Mouse (Mus musculus): ENCODE results near the gene Hectd2. TPM values are rescaled to one million over a fixed set of nuclear protein-coding genes. Genes with fewer than 3 reads are reported as not detected.

The Hectd2 gene
- polyA plus RNA-seq, 1 experiment from 2014 or later: 1.3 TPM

Other genes with a start within 250 kb of the Hectd2 start
- 17.0 and 17.9 TPM in 2 replicates for gene Pcgf5, start 206.3 kb upstream of the Hectd2 start, polyA plus RNA-seq (2015; fragmentation: Nextera tagmentation; extraction: Ambion mirVana)
- gene Ppp1r3c, start 182.0 kb downstream of the Hectd2 start, polyA plus RNA-seq (2015; fragmentation: Nextera tagmentation; extraction: Ambion mirVana): 10.3 and 10.5 TPM in 2 replicates

Measured in intestine, embryonic 16.5 days (tissue).